Mouse (Mus musculus) forebrain, postnatal 0 days (tissue): Measurements from ENCODE around the gene Mrpl54. TPM values are rescaled to one million over a fixed set of nuclear protein-coding genes. Genes with fewer than 3 reads are reported as not detected.
"Not testable (repeated sequence)": the region's sequence is repeated elsewhere in the genome, so short reads cannot be mapped to it uniquely, and the experiment has no call there.

Source experiments
- ATAC-seq: fragments of 200-750 bp; cut with Nextera tagmentation; 2 replicates; pipeline ENCODE4 v1.8.0; 2017; ENCODE audit warnings: mild to moderate bottlenecking, moderate library complexity
- DNase-seq: peaks from one replicate; pipeline ENCODE4 v3.0.0-alpha.2; 2015
- H3K27ac ChIP-seq: fragments of 300-500 bp; sonication (generic); 2 replicates; pipeline ENCODE4 v1.5.1; 2014; ENCODE audit warnings: low read depth, mild to moderate bottlenecking, antibody characterized with exemption, low read length, moderate library complexity, mixed read lengths
- H3K27me3 ChIP-seq: fragments of 300-500 bp; sonication (generic); 2 replicates; pipeline ENCODE4 v1.6.1; 2014; ENCODE audit warnings: mild to moderate bottlenecking, low read length, mixed read lengths; ENCODE audit not compliant: insufficient read depth
- H3K36me3 ChIP-seq: fragments of 300-500 bp; sonication (generic); 2 replicates; pipeline ENCODE4 v1.6.1; 2014; ENCODE audit warnings: mild to moderate bottlenecking, moderate library complexity; ENCODE audit not compliant: insufficient read depth
- H3K4me1 ChIP-seq: fragments of 300-500 bp; sonication (generic); 2 replicates; pipeline ENCODE4 v1.6.1; 2014; ENCODE audit warnings: antibody characterized with exemption; ENCODE audit not compliant: insufficient read depth
- H3K4me2 ChIP-seq: fragments of 300-500 bp; sonication (generic); 2 replicates; pipeline ENCODE4 v1.6.1; 2014; ENCODE audit warnings: low read depth, mild to moderate bottlenecking, moderate library complexity
- H3K4me3 ChIP-seq: fragments of 300-500 bp; sonication (generic); 2 replicates; pipeline ENCODE4 v1.5.1; 2014; ENCODE audit warnings: low read depth, low read length, mixed read lengths
- H3K9ac ChIP-seq: fragments of 300-500 bp; sonication (generic); 2 replicates; pipeline ENCODE4 v1.6.1; 2014; ENCODE audit warnings: mild to moderate bottlenecking
- H3K9me3 ChIP-seq: fragments of 300-500 bp; sonication (generic); 2 replicates; pipeline ENCODE4 v1.6.1; 2016; ENCODE audit warnings: low read length
- CTCF ChIP-seq: sonication (generic); IDR thresholded peaks from 2 replicates; pipeline ENCODE4 v1.5.1; 2016; ENCODE audit warnings: antibody characterized with exemption, control low read depth, low read depth
- WGBS: fragments of 180-500 bp; shearing (Covaris S2); extraction: QIAGEN DNeasy Blood & Tissue Kit; methylation state at CpG from one replicate; pipeline ENCODE4 v1.1.7; 2014; 5-methylcytosine and 5-hydroxymethylcytosine counted together
- microRNA-seq, 2 experiments: library from miRNA; unstranded; fragments of <30 nt; microRNA quantifications; one replicate each; pipeline ENCODE4; 2016
- polyA plus RNA-seq: library from polyadenylated mRNA; unstranded; fragments of >200 nt; fragmentation: Nextera tagmentation; extraction: Ambion mirVana; gene quantifications from 2 replicates; pipeline ENCODE4 v1.2.1, GENCODE M21; 2015
- total RNA-seq: library from RNA; depleted of rRNA; stranded (reverse); fragments of >200 nt; gene quantifications from 2 replicates; pipeline ENCODE4 v1.2.3, GENCODE M21; 2014; rRNA removed

The Mrpl54 gene
- total and polyA plus RNA-seq, 2 experiments from 2014 or later, result 94.9 to 134 TPM

GRCm38 (mm10) chr10:81229735-81230437, 36.8 kb downstream of the Mrpl54 start:
- peak; percentile 69 for DNase-seq

GRCm38 (mm10) chr10:81223731-81224130, 43.0 kb downstream of the Mrpl54 start:
- not testable (repeated sequence) for H3K4me3 ChIP-seq, DNase-seq, H3K9me3 ChIP-seq, H3K27me3 ChIP-seq, H3K9ac ChIP-seq, ATAC-seq, H3K27ac ChIP-seq, H3K4me2 ChIP-seq, H3K4me1 ChIP-seq
- 63% methylated on average over 2 of the region's 2 CpGs for WGBS
- peaks cover 54% of the 10 kb centered on the region for H3K36me3 ChIP-seq

More at GRCm38 (mm10) chr10:81229735-81230437, 36.8 kb downstream of the Mrpl54 start:
- ATAC-seq, result peak; percentile 49
- H3K4me3 ChIP-seq, result peak overlapping the region; percentile 78
- 7% methylated on average over 20 of the region's 20 CpGs for WGBS
- H3K9me3 ChIP-seq, result no peaks in the 10 kb centered on the region
- peak overlapping the region; percentile 98 for H3K27ac ChIP-seq
- TF ChIP-seq CTCF, result no peak
- H3K36me3 ChIP-seq, result 0 out of 2 replicates have a peak, but pooled peaks cover 4% of the 10 kb centered on the region
- peaks cover 17% of the 10 kb centered on the region for H3K4me1 ChIP-seq
- no peaks in the 10 kb centered on the region for H3K27me3 ChIP-seq
- H3K9ac ChIP-seq, result peak overlapping the region; percentile 99
- peak overlapping the region; percentile 72 for H3K4me2 ChIP-seq

- Histone ChIP-seq H3K4me3 (no peak overlapping the region), H3K9ac (no peak overlapping the region), H3K36me3 (peaks cover 62% of the 10 kb centered on the region), H3K27me3 (no peaks in the 10 kb centered on the region), H3K4me1 (no peaks in the 10 kb centered on the region), H3K27ac (no peak overlapping the region), H3K4me2 (no peak overlapping the region), H3K9me3 (no peaks in the 10 kb centered on the region)
- ATAC-seq (no peak), DNase-seq (no peak)
- 89% methylated on average over 5 of the region's 5 CpGs for WGBS
- TF ChIP-seq CTCF, result no peak
These were observed 45.2 kb downstream of the Mrpl54 start for GRCm38 (mm10) chr10:81221402-81222015.

DNA sequence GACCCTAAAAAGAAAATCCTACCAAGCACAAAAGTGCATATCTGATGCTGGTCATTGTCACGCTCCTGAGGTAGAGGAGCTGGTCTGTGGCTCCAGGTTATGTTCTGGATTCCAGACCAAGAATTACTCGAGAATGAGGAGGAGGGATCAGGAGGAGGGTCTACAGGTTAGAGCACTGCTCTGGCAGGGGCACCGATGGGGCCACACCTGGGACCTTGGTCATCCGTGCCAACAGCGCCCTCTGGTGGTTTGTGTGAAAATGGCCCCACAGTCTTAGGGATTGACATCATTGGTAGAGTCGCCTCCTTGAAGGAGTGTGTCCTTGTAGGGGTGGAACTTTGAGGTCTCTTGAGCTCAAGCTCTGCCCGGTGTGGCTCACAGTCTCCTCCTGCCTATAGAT, 48.8 kb downstream of the Mrpl54 start:
- Histone ChIP-seq H3K27ac (no peak overlapping the region), H3K9me3 (no peaks in the 10 kb centered on the region), H3K4me1 (no peaks in the 10 kb centered on the region), H3K27me3 (no peaks in the 10 kb centered on the region), H3K4me3 (no peak overlapping the region), H3K36me3 (peaks cover 76% of the 10 kb centered on the region), H3K4me2 (no peak overlapping the region), H3K9ac (no peak overlapping the region)
- peak; percentile 65 for ATAC-seq
- 42% methylated on average over 7 of the region's 7 CpGs for WGBS
- TF ChIP-seq CTCF, result peak; percentile 80
- peak; percentile 58 for DNase-seq

DNA sequence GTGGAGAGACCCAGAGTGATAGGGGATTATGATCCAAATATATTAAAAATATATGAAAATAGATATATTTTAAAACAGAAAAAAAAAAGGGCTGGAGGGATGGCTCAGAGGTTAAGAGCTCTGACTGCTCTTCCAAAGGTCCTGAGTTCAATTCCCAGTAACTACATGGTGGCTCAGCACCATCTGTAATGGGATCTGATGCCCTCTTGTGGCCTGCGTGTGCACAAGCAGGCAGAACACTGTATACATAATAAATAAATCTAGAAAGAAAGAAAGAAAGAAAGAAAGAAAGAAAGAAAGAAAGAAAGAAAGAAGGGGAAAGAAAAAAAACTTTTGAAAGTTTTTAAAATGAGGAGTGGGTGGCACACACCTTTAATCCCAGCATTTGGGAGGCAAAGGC, 49.5 kb downstream of the Mrpl54 start:
- not testable (repeated sequence) for H3K4me1 ChIP-seq, H3K9ac ChIP-seq, H3K4me3 ChIP-seq, DNase-seq, H3K27ac ChIP-seq, H3K9me3 ChIP-seq, H3K27me3 ChIP-seq, H3K4me2 ChIP-seq
- peaks cover 80% of the 10 kb centered on the region for H3K36me3 ChIP-seq
- 17% methylated on average over 1 of the region's 1 CpGs for WGBS
- ATAC-seq, result peak; percentile 48; the same call in 1 of the 2 replicates
- TF ChIP-seq CTCF, result peak; percentile 59

- no peaks in the 10 kb centered on the region for H3K27me3 ChIP-seq
- TF ChIP-seq CTCF, result no peak
- no peaks in the 10 kb centered on the region for H3K4me1 ChIP-seq
- H3K27ac ChIP-seq, result no peak overlapping the region
- H3K9me3 ChIP-seq, result no peaks in the 10 kb centered on the region
- H3K4me3 ChIP-seq, result no peak overlapping the region
- WGBS, result 90% methylated on average over 6 of the region's 6 CpGs
- ATAC-seq, result no peak
- no peak overlapping the region for H3K4me2 ChIP-seq
- DNase-seq, result no peak
- H3K9ac ChIP-seq, result no peak overlapping the region
- H3K36me3 ChIP-seq, result peaks cover 80% of the 10 kb centered on the region
These were observed 49.9 kb downstream of the Mrpl54 start for GRCm38 (mm10) chr10:81216810-81217209.

DNA sequence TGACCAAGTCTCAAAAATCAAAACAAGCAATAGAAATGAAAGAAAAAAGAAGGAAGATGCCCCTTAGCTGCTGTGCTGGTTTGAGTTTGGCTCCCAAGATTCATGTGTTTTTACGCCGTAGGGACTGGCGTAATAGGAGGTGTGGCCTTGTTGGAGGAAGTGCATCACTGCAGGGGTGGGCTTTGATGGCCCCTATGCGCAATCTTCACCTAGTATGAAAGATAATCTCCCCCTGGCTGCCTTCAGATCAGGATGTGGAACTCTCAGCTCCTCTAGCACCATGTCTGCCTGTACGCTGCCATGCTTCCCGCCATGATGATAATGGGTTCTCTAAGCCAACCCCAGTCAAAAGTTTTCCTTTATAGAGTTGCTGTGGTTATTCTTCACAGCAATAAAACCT, 50.5 kb downstream of the Mrpl54 start:
- no peaks in the 10 kb centered on the region for H3K9me3 ChIP-seq
- no peaks in the 10 kb centered on the region for H3K27me3 ChIP-seq
- H3K9ac ChIP-seq, result no peak overlapping the region
- H3K36me3 ChIP-seq, result peaks cover 79% of the 10 kb centered on the region
- TF ChIP-seq CTCF, result no peak
- no peak overlapping the region for H3K27ac ChIP-seq
- no peak for DNase-seq
- no peaks in the 10 kb centered on the region for H3K4me1 ChIP-seq
- no peak for ATAC-seq
- H3K4me2 ChIP-seq, result no peak overlapping the region
- H3K4me3 ChIP-seq, result no peak overlapping the region
- 84% methylated on average over 6 of the region's 6 CpGs for WGBS

Small RNAs within 50 kb of the gene (microRNA-seq; reads per million reads assigned to microRNA genes)
- gene Mir3057, result 10.5 to 14.3 reads per million in 2 experiments

Other genes with a start within 250 kb of the Mrpl54 start
Only the 30 nearest of the 33 such genes appear.
- gene Sgta, start 206.8 kb downstream of the Mrpl54 start, total RNA-seq, result 176 and 215 TPM in 2 replicates
- gene Sgta, start 206.8 kb downstream of the Mrpl54 start, polyA plus RNA-seq, result 326 and 360 TPM in 2 replicates
- gene Thop1, start 196.9 kb downstream of the Mrpl54 start, total RNA-seq, result 69.0 and 74.6 TPM in 2 replicates
- gene Thop1, start 196.9 kb downstream of the Mrpl54 start, polyA plus RNA-seq, result 45.9 and 52.5 TPM in 2 replicates
- gene Creb3l3, start 168.1 kb downstream of the Mrpl54 start, total RNA-seq, result 0.38 and 0.43 TPM in 2 replicates
- 0.29 and 0.40 TPM in 2 replicates for gene Creb3l3, start 168.1 kb downstream of the Mrpl54 start, polyA plus RNA-seq
- 194 and 215 TPM in 2 replicates for gene Map2k2, start 161.0 kb downstream of the Mrpl54 start, total RNA-seq
- gene Map2k2, start 161.0 kb downstream of the Mrpl54 start, polyA plus RNA-seq, result 167 and 194 TPM in 2 replicates
- gene Zbtb7a, start 131.7 kb downstream of the Mrpl54 start, total RNA-seq, result 21.6 and 27.2 TPM in 2 replicates
- 12.4 and 15.7 TPM in 2 replicates for gene Zbtb7a, start 131.7 kb downstream of the Mrpl54 start, polyA plus RNA-seq
- gene Pias4, start 99.0 kb downstream of the Mrpl54 start, total RNA-seq, result 30.1 and 32.5 TPM in 2 replicates
- gene Pias4, start 99.0 kb downstream of the Mrpl54 start, polyA plus RNA-seq, result 28.1 and 35.8 TPM in 2 replicates
- 2,084 and 2,175 TPM in 2 replicates for gene Eef2, start 90.3 kb downstream of the Mrpl54 start, total RNA-seq
- gene Eef2, start 90.3 kb downstream of the Mrpl54 start, polyA plus RNA-seq, result 466 and 485 TPM in 2 replicates
- gene Dapk3, start 83.9 kb downstream of the Mrpl54 start, total RNA-seq, result 64.6 and 68.9 TPM in 2 replicates
- 58.1 TPM in 2 replicates for gene Dapk3, start 83.9 kb downstream of the Mrpl54 start, polyA plus RNA-seq
- not detected in 2 replicates for gene 4930442H23Rik, start 83.1 kb downstream of the Mrpl54 start, total RNA-seq
- 0.11 and 0.24 TPM in 2 replicates for gene 4930442H23Rik, start 83.1 kb downstream of the Mrpl54 start, polyA plus RNA-seq
- gene Nmrk2, start 64.9 kb downstream of the Mrpl54 start, total RNA-seq, result 0.08 TPM in 1 of 2 replicates, not detected in the other
- gene Nmrk2, start 64.9 kb downstream of the Mrpl54 start, polyA plus RNA-seq, result not detected in 2 replicates
- gene Atcay, start 36.1 kb downstream of the Mrpl54 start, total RNA-seq, result 163 and 170 TPM in 2 replicates
- gene Atcay, start 36.1 kb downstream of the Mrpl54 start, polyA plus RNA-seq, result 78.8 and 79.2 TPM in 2 replicates
- gene Zfr2, start 33.8 kb downstream of the Mrpl54 start, total RNA-seq, result 51.0 and 52.1 TPM in 2 replicates
- 13.0 and 18.7 TPM in 2 replicates for gene Zfr2, start 33.8 kb downstream of the Mrpl54 start, polyA plus RNA-seq
- gene Matk, start 14.0 kb downstream of the Mrpl54 start, total RNA-seq, result 87.3 and 113 TPM in 2 replicates
- 66.4 and 79.4 TPM in 2 replicates for gene Matk, start 14.0 kb downstream of the Mrpl54 start, polyA plus RNA-seq
- gene Apba3, start within 50 bp of the Mrpl54 start, total RNA-seq, result 43.3 and 44.6 TPM in 2 replicates
- 22.8 and 24.8 TPM in 2 replicates for gene Apba3, start within 50 bp of the Mrpl54 start, polyA plus RNA-seq
- gene Tjp3, start 24.6 kb upstream of the Mrpl54 start, total RNA-seq, result 6.3 and 8.5 TPM in 2 replicates
- 5.7 and 6.4 TPM in 2 replicates for gene Tjp3, start 24.6 kb upstream of the Mrpl54 start, polyA plus RNA-seq
- 189 and 229 TPM in 2 replicates for gene Pip5k1c, start 26.0 kb upstream of the Mrpl54 start, total RNA-seq
- gene Pip5k1c, start 26.0 kb upstream of the Mrpl54 start, polyA plus RNA-seq, result 110 and 130 TPM in 2 replicates
- 24.2 and 43.4 TPM in 2 replicates for gene Cactin, start 54.2 kb upstream of the Mrpl54 start, total RNA-seq
- 19.9 and 24.2 TPM in 2 replicates for gene Cactin, start 54.2 kb upstream of the Mrpl54 start, polyA plus RNA-seq
- gene Tbxa2r, start 61.8 kb upstream of the Mrpl54 start, total RNA-seq, result 2.4 and 3.9 TPM in 2 replicates
- 3.3 and 3.4 TPM in 2 replicates for gene Tbxa2r, start 61.8 kb upstream of the Mrpl54 start, polyA plus RNA-seq
- 0.15 TPM in 1 of 2 replicates, not detected in the other for gene Gipc3, start 76.3 kb upstream of the Mrpl54 start, total RNA-seq
- not detected in 2 replicates for gene Gipc3, start 76.3 kb upstream of the Mrpl54 start, polyA plus RNA-seq
- 15.1 and 21.6 TPM in 2 replicates for gene Hmg20b, start 83.5 kb upstream of the Mrpl54 start, total RNA-seq
- gene Hmg20b, start 83.5 kb upstream of the Mrpl54 start, polyA plus RNA-seq, result 25.1 and 25.2 TPM in 2 replicates
- gene Mfsd12, start 90.6 kb upstream of the Mrpl54 start, total RNA-seq, result 19.8 and 23.4 TPM in 2 replicates
- 10.1 TPM in 2 replicates for gene Mfsd12, start 90.6 kb upstream of the Mrpl54 start, polyA plus RNA-seq
- not detected in 2 replicates for gene 4930404N11Rik, start 98.9 kb upstream of the Mrpl54 start, total RNA-seq
- 0.16 and 0.20 TPM in 2 replicates for gene 4930404N11Rik, start 98.9 kb upstream of the Mrpl54 start, polyA plus RNA-seq
- gene Fzr1, start 111.6 kb upstream of the Mrpl54 start, total RNA-seq, result 60.2 and 67.2 TPM in 2 replicates
- 128 and 132 TPM in 2 replicates for gene Fzr1, start 111.6 kb upstream of the Mrpl54 start, polyA plus RNA-seq
- gene Dohh, start 117.5 kb upstream of the Mrpl54 start, total RNA-seq, result 126 and 139 TPM in 2 replicates
- 111 and 125 TPM in 2 replicates for gene Dohh, start 117.5 kb upstream of the Mrpl54 start, polyA plus RNA-seq
- 2.5 and 3.3 TPM in 2 replicates for gene Gm48551, start 117.5 kb upstream of the Mrpl54 start, total RNA-seq
- gene Gm48551, start 117.5 kb upstream of the Mrpl54 start, polyA plus RNA-seq, result 5.0 and 7.3 TPM in 2 replicates
- gene Gm48552, start 122.1 kb upstream of the Mrpl54 start, total RNA-seq, result 5.8 and 16.6 TPM in 2 replicates
- 1.9 and 3.7 TPM in 2 replicates for gene Gm48552, start 122.1 kb upstream of the Mrpl54 start, polyA plus RNA-seq
- 0.77 and 1.3 TPM in 2 replicates for gene Smim24, start 126.1 kb upstream of the Mrpl54 start, total RNA-seq
- 1.7 TPM in 2 replicates for gene Smim24, start 126.1 kb upstream of the Mrpl54 start, polyA plus RNA-seq
- gene Nfic, start 188.7 kb upstream of the Mrpl54 start, total RNA-seq, result 9.0 and 14.5 TPM in 2 replicates
- gene Nfic, start 188.7 kb upstream of the Mrpl54 start, polyA plus RNA-seq, result 14.8 and 23.1 TPM in 2 replicates
- gene Celf5, start 215.8 kb upstream of the Mrpl54 start, total RNA-seq, result 122 and 166 TPM in 2 replicates
- 59.9 and 71.3 TPM in 2 replicates for gene Celf5, start 215.8 kb upstream of the Mrpl54 start, polyA plus RNA-seq
- 83.3 and 105 TPM in 2 replicates for gene Ncln, start 229.5 kb upstream of the Mrpl54 start, total RNA-seq
- gene Ncln, start 229.5 kb upstream of the Mrpl54 start, polyA plus RNA-seq, result 57.1 and 65.0 TPM in 2 replicates